Mouse (Mus musculus) heart, postnatal 0 days (tissue): ENCODE results near the gene Kl. TPM values are rescaled to one million over a fixed set of nuclear protein-coding genes. Genes with fewer than 3 reads are reported as not detected.

ENCODE experiments used
- ATAC-seq: fragments of 200-750 bp; cut with Nextera tagmentation; 2 replicates; pipeline ENCODE4 v1.8.0; 2017; ENCODE audit warnings: low read depth, moderate number of reproducible peaks, moderate library complexity; ENCODE audit not compliant: insufficient read depth
- DNase-seq: peaks from one replicate; pipeline ENCODE4 v3.0.0-alpha.2; 2016; ENCODE audit warnings: low spot score
- H3K27ac ChIP-seq: fragments of 300-500 bp; sonication (generic); 2 replicates; pipeline ENCODE4 v1.5.1; 2014; ENCODE audit warnings: low read depth, mild to moderate bottlenecking
- H3K27me3 ChIP-seq: fragments of 300-500 bp; sonication (generic); 2 replicates; pipeline ENCODE4 v1.6.1; 2014; ENCODE audit warnings: low read length, mixed read lengths; ENCODE audit not compliant: control insufficient read depth, insufficient read depth
- H3K36me3 ChIP-seq: fragments of 300-500 bp; sonication (generic); replicated peaks from 2 replicates; pipeline ENCODE4 v1.6.1; 2014; ENCODE audit warnings: low read length, mixed read lengths; ENCODE audit not compliant: control insufficient read depth, insufficient read depth
- H3K4me1 ChIP-seq: fragments of 300-500 bp; sonication (generic); 2 replicates; pipeline ENCODE4 v1.6.1; 2014; ENCODE audit warnings: antibody characterized with exemption; ENCODE audit not compliant: control insufficient read depth, insufficient read depth
- H3K4me2 ChIP-seq: fragments of 300-500 bp; sonication (generic); 2 replicates; pipeline ENCODE4 v1.6.1; 2014; ENCODE audit warnings: low read depth, mild to moderate bottlenecking, low read length, moderate library complexity
- H3K4me3 ChIP-seq: fragments of 300-500 bp; sonication (generic); 2 replicates; pipeline ENCODE4 v1.5.1; 2014; ENCODE audit warnings: low read depth, low read length
- H3K9ac ChIP-seq: fragments of 300-500 bp; sonication (generic); replicated peaks from 2 replicates; pipeline ENCODE4 v1.6.1; 2014; ENCODE audit warnings: low read depth, low read length, mixed read lengths
- H3K9me3 ChIP-seq: fragments of 300-500 bp; sonication (generic); replicated peaks from 2 replicates; pipeline ENCODE4 v1.6.1; 2016; ENCODE audit warnings: low read length; ENCODE audit not compliant: control insufficient read depth
- CTCF ChIP-seq: IDR thresholded peaks from 2 replicates; pipeline ENCODE4 v1.5.1; 2016; ENCODE audit warnings: antibody characterized with exemption, control low read depth, low read depth
- EP300 ChIP-seq: IDR thresholded peaks from 2 replicates; pipeline ENCODE4 v1.6.1; 2016; ENCODE audit warnings: antibody characterized with exemption, low read depth
- WGBS: fragments of 180-500 bp; shearing (Covaris S2); extraction: QIAGEN DNeasy Blood & Tissue Kit; methylation state at CpG from one replicate; pipeline ENCODE4 v1.1.7; 2014; 5-methylcytosine and 5-hydroxymethylcytosine counted together
- polyA plus RNA-seq: library from polyadenylated mRNA; unstranded; fragments of >200 nt; fragmentation: Nextera tagmentation; extraction: Ambion mirVana; gene quantifications from 2 replicates; pipeline ENCODE4 v1.2.1, GENCODE M21; 2015
- total RNA-seq: library from RNA; depleted of rRNA; stranded (reverse); fragments of >200 nt; gene quantifications from 2 replicates; pipeline ENCODE4 v1.2.3, GENCODE M21; 2014; ENCODE audit warnings: low replicate concordance

Gene Kl
- total and polyA plus RNA-seq, 2 experiments from 2014 or later: 0.04 to 0.10 TPM

DNA sequence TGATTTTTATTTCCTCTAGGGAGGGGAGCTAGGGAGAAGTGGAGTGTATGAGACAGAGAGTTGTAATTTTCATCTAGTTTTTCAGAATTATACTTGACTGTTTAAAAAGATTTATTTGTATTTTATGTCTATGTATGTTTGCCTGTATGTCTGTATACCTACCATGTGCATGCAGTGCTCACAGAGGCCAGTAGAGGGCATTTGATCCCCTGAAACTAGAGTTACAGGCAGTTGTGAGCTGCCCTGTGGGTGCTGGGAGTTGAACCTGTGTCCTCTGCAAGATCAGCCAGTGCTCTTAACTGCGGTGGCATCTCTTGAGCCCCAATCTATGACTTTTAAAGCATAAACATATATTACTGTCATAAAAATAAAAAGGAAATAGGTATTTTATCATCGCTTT, 15.5 kb downstream of the Kl start:
- no peak for DNase-seq
- 89% methylated on average over 2 of the region's 2 CpGs for WGBS
- TF ChIP-seq CTCF (no peak), EP300 (no peak)
- H3K27me3 ChIP-seq: no peaks in the 10 kb centered on the region
- no peak overlapping the region for H3K4me3 ChIP-seq
- H3K4me1 ChIP-seq: no peaks in the 10 kb centered on the region
- no peak overlapping the region for H3K4me2 ChIP-seq
- H3K36me3 ChIP-seq: no peaks in the 10 kb centered on the region
- H3K9ac ChIP-seq: no peak overlapping the region
- no peak for ATAC-seq
- H3K27ac ChIP-seq: no peak overlapping the region
- no peaks in the 10 kb centered on the region for H3K9me3 ChIP-seq

DNA sequence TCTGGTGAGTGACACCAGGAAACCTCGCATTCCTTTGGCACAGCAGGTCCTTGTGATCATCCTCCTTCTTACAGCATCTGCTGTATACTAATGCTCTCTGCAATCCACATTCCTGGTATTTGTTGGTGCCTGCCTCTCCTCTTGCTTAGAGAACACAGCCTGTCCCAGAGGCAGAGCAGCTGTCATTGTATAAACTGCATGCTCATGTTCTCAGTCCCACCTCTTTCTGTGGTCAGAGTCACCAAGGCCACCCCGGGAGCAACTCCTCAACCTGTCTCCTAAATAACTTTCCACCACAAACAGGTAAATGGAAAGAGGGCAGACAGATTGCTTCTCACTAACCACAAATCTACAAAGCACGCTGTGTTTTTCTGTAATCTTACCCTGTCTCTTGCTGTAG, 18.1 kb downstream of the Kl start:
- TF ChIP-seq CTCF: no peak
- no peak for TF ChIP-seq EP300

DNA sequence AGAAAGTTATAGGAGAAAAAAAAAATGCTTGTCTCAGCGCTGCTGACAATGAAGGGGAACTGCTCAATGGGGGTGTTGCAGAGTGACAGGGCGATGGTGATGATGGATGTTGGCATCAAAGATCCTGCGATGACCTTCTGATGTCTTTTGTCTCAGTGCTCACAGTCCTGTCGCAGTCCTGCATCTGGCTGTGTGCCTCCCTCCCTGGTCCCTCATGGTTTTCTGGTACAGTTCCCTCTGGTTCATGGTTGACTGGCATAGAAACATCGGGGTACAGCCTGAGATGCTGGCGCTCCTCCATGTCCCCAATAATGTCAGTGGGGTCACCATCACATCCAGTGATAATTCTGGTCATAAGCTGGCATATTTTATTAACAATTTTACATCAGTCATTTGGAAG, 18.7 kb downstream of the Kl start:
- H3K4me3 ChIP-seq: no peak overlapping the region
- H3K36me3 ChIP-seq: no peaks in the 10 kb centered on the region
- no peaks in the 10 kb centered on the region for H3K9me3 ChIP-seq
- 54% methylated on average over 6 of the region's 6 CpGs for WGBS
- ATAC-seq (no peak), DNase-seq (no peak)
- TF ChIP-seq CTCF: no peak
- TF ChIP-seq EP300: no peak
- no peak overlapping the region for H3K9ac ChIP-seq
- H3K4me2 ChIP-seq: no peak overlapping the region
- H3K27ac ChIP-seq: no peak overlapping the region
- H3K27me3 ChIP-seq: no peaks in the 10 kb centered on the region
- H3K4me1 ChIP-seq: no peaks in the 10 kb centered on the region

More for the DNA sequence above, 18.1 kb downstream of the Kl start:
- no peaks in the 10 kb centered on the region for H3K36me3 ChIP-seq
- H3K27ac ChIP-seq: no peak overlapping the region
- no peak for ATAC-seq
- no peaks in the 10 kb centered on the region for H3K4me1 ChIP-seq
- 27% methylated on average over 3 of the region's 3 CpGs for WGBS
- no peak overlapping the region for H3K4me2 ChIP-seq
- DNase-seq: no peak
- no peak overlapping the region for H3K4me3 ChIP-seq
- H3K9me3 ChIP-seq: no peaks in the 10 kb centered on the region
- no peaks in the 10 kb centered on the region for H3K27me3 ChIP-seq
- no peak overlapping the region for H3K9ac ChIP-seq

DNA sequence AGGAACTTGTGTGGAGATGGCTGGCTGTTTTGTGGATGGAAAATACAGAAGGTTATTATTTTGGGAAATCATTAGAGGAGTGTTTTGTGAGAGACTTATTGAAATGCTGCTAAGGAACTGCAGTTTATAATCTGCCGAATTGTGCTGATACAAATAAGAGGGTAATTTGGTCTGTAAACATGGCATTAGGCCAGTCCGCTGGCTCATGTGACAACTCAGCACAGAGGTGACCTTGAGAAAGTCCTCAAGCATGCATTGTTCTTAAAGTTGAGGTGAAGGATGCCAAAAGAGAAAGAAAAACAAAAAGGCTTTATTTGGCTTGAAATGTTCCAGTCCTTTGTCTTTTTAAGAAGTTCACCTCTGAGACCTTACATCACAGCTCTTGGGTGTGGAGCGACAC, 21.8 kb downstream of the Kl start:
- no peaks in the 10 kb centered on the region for H3K27me3 ChIP-seq
- no peak overlapping the region for H3K4me3 ChIP-seq
- TF ChIP-seq EP300 (no peak), CTCF (no peak)
- no peaks in the 10 kb centered on the region for H3K36me3 ChIP-seq
- no peak overlapping the region for H3K4me2 ChIP-seq
- no peak overlapping the region for H3K9ac ChIP-seq
- H3K9me3 ChIP-seq: no peaks in the 10 kb centered on the region
- DNase-seq (no peak), ATAC-seq (no peak)
- 62% methylated on average over 3 of the region's 3 CpGs for WGBS
- no peaks in the 10 kb centered on the region for H3K4me1 ChIP-seq
- no peak overlapping the region for H3K27ac ChIP-seq

DNA sequence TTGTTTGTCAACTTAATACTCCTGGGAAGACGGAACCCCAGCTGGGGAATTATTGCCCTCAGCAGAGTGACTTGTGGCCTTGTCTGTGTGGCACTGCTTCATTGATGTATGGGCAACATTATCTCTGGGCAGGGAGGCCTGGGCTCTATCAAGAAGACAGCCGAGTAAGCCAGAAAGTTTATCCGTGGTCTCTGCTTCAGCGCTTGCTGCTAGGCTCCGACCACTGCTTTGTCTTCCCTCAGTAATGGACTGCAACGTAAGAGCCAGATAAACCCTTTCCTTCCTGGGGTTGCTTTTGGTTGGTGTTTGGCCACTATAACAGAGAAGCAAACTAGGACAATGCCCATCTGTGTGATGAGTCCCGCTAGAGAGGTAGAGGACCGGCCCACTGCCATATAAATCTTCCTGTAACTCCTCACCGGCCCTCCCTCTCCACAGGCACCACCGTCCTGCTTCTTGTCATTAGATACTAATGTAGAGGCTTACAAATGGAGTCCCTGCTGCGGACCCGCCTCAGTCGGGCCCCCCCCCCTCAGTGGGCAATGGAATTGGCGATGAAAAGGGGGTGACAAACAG, 25.1 kb downstream of the Kl start:
- DNase-seq (no peak), ATAC-seq (no peak)
- no peaks in the 10 kb centered on the region for H3K4me1 ChIP-seq
- H3K4me3 ChIP-seq: no peak overlapping the region
- no peak overlapping the region for H3K9ac ChIP-seq
- H3K27ac ChIP-seq: no peak overlapping the region
- WGBS: 37% methylated on average over 14 of the region's 14 CpGs
- TF ChIP-seq EP300 (no peak), CTCF (no peak)
- H3K4me2 ChIP-seq: no peak overlapping the region
- no peaks in the 10 kb centered on the region for H3K27me3 ChIP-seq
- no peaks in the 10 kb centered on the region for H3K9me3 ChIP-seq
- no peaks in the 10 kb centered on the region for H3K36me3 ChIP-seq
